Mouse (Mus musculus) ES-Bruce4 (cell line): Measurements from ENCODE around the gene Immp2l.

ENCODE experiments used
- CTCF ChIP-seq: IDR thresholded peaks from one replicate; pipeline ENCODE4 v1.8.1; 2011; ENCODE audit warnings: low read depth, low read length
- EP300 ChIP-seq: IDR thresholded peaks from 2 replicates; pipeline ENCODE4 v1.6.1; 2011; ENCODE audit warnings: low read depth, low read length; ENCODE audit not compliant: insufficient read depth
- POLR2A ChIP-seq: IDR thresholded peaks from one replicate; pipeline ENCODE4 v1.8.1; 2011; ENCODE audit warnings: low read length; ENCODE audit not compliant: insufficient read depth

DNA sequence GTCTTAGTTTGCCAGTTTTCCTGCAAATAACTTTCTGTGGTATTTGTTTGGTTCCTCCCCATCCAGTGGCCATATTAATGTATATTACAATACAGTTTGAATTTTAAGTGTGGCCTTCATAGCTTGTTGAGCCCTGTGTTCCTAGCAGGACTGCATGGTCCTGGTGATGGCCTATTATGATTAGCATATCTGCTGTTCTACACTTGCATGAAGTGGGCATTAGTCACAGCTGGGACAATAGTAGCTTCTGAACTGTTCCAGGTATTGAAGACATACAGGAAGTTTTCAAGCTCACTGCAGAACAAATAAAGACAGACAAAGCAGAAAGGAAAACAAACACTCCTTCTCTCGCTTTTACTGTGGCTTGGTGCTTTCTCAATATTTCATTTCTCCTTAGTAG, 855.5 kb downstream of the Immp2l start:
- no peak for TF ChIP-seq CTCF
- no peak for TF ChIP-seq POLR2A
- no peak for TF ChIP-seq EP300
